Mouse (Mus musculus) cerebellum, adult 9-11 months (tissue): ENCODE measurements around the gene Rad54l2.

Experiments
- DNase-seq: peaks from one replicate; pipeline ENCODE4 v3.0.0; 2022

Gene Rad54l2

GRCm38 (mm10) chr9:106673860-106674259, 115.1 kb downstream of the Rad54l2 start:
- no peak for DNase-seq

GRCm38 (mm10) chr9:106664856-106665255, 124.1 kb downstream of the Rad54l2 start:
- DNase-seq: no peak

- DNase-seq: no peak
These were observed 124.6 kb downstream of the Rad54l2 start for GRCm38 (mm10) chr9:106664433-106664832.

GRCm38 (mm10) chr9:106663200-106663599, 125.8 kb downstream of the Rad54l2 start:
- no peak for DNase-seq

- no peak for DNase-seq
These were observed 129.1 kb downstream of the Rad54l2 start for GRCm38 (mm10) chr9:106659935-106660334.

- no peak for DNase-seq
These were observed 129.6 kb downstream of the Rad54l2 start for GRCm38 (mm10) chr9:106659441-106659840.

- no peak for DNase-seq
These were observed 131.4 kb downstream of the Rad54l2 start for GRCm38 (mm10) chr9:106657592-106657991.

GRCm38 (mm10) chr9:106656820-106657219, 132.2 kb downstream of the Rad54l2 start:
- DNase-seq: no peak

GRCm38 (mm10) chr9:106655884-106656720, 132.9 kb downstream of the Rad54l2 start, which contains the start of gene Grm2:
TSS of gene Grm2 (minus strand) at chr9:106656082.
- DNase-seq: no peak

- no peak for DNase-seq
These were observed 136.3 kb downstream of the Rad54l2 start for GRCm38 (mm10) chr9:106652720-106653119.

- DNase-seq: no peak
These were observed 141.8 kb downstream of the Rad54l2 start for GRCm38 (mm10) chr9:106647226-106647625.

GRCm38 (mm10) chr9:106645684-106646271, 143.2 kb downstream of the Rad54l2 start:
- DNase-seq: no peak

GRCm38 (mm10) chr9:106643787-106644186, 145.2 kb downstream of the Rad54l2 start:
- no peak for DNase-seq

- peak; percentile 59 for DNase-seq
These were observed 145.9 kb downstream of the Rad54l2 start for GRCm38 (mm10) chr9:106643128-106643527.

- no peak for DNase-seq
These were observed 147.6 kb downstream of the Rad54l2 start for GRCm38 (mm10) chr9:106641346-106641745.

GRCm38 (mm10) chr9:106638154-106638553, 150.8 kb downstream of the Rad54l2 start:
- no peak for DNase-seq
